Mouse (Mus musculus): Measurements from ENCODE around the gene Ckmt2. TPM values are rescaled to one million over a fixed set of nuclear protein-coding genes. Genes with fewer than 3 reads are reported as not detected.

The Ckmt2 gene
- not detected for total RNA-seq (2023)

GRCm38 (mm10) chr13:91876741-91877349, at the start of gene Ckmt2:
Gene Ckmt2 (minus strand): TSS chr13:91876885.

GRCm38 (mm10) chr13:91807155-91807839, 69.4 kb downstream of the Ckmt2 start, which contains the start of gene Zcchc9:
Gene Zcchc9 (minus strand): TSS chr13:91807705.

Other genes starting within 250 kb of the Ckmt2 start
- not detected for gene Acot12, start 135.4 kb downstream of the Ckmt2 start, total RNA-seq (2023)
- 35.0 TPM for gene Zcchc9, start 69.2 kb downstream of the Ckmt2 start, total RNA-seq (2023)